Mouse (Mus musculus) subcutaneous adipose tissue, adult 2 months (tissue): ENCODE measurements around the gene Peak1. TPM values are rescaled to one million over a fixed set of nuclear protein-coding genes. Genes with fewer than 3 reads are reported as not detected.

ENCODE experiments used
- polyA plus RNA-seq: library from polyadenylated mRNA; depleted of rRNA; stranded (reverse); fragments of >200 nt; gene quantifications from 2 replicates; pipeline ENCODE4 v1.2.3, GENCODE M21; 2012; ENCODE audit warnings: low replicate concordance; rRNA removed

Peak1 gene
- polyA plus RNA-seq: 16.1 and 24.3 TPM in 2 replicates

GRCm38 (mm10) chr9:56417948-56418737 lies at the start of gene Peak1, which contains the start of gene Hmg20a:
Gene Peak1, minus strand, starts transcription at chr9:56418067.
Gene Hmg20a, plus strand, starts transcription at chr9:56418609.

GRCm38 (mm10) chr9:56165377-56165776 lies 252.5 kb downstream of the Peak1 start, which contains the start of gene Tspan3:
Gene Tspan3, minus strand, starts transcription at chr9:56165477.

Other genes with a start within 250 kb of the Peak1 start
- 28.5 and 42.2 TPM in 2 replicates for gene Hmg20a, start 542 bp upstream of the Peak1 start, polyA plus RNA-seq